Mouse (Mus musculus): ENCODE data around the gene Nid2.

DNA sequence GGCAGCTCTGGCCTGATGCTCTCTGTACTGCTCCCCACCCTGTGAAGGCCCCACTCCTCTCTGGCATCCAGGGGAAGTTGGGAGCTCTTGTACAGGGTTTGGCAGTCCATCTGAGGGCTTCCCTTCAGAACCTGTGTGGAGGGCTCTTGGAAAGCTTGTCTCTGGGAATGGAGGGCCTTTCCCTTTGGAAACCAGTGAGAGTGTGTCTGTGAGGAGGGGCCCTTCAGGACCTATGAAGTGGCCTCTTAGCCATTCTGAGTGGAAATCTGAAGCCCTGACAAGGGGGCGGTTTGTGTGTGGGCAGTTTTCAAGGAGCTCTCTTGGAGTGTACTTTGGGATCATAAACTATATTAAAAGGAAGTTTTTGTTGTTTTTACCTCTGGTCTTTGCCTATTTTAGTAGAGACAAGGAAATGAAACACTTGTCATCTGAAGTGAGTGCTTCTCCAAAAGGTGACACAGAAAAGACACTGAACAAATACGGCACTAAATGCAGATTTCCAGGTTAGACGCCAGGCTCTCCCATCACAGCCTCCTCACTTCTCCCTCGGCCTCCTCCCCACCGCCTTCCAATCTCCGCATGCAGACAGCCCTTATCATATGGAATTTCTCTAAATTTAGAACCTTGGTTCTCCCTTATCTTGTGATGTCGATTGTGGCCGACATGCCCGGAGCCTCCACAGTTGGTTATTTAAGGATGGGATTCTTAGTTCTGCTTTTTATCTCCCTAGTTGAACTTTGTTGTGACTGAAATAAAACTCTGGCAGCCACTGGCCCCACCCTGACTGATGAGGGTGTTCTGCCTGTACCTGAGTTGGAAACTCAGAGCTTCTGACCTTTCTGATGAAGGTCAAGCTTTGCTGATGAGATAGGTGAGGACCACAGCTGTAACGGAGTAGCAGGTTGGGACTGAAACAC lies 8.5 kb downstream of the Nid2 start:
- no peak for TF ChIP-seq EP300 (IDR thresholded peaks at IDR 0.05; ENCODE audit: insufficient read depth, low read depth, low read length)
- no peak for TF ChIP-seq CTCF (IDR thresholded peaks at IDR 0.05)
- no peak for TF ChIP-seq POLR2A (IDR thresholded peaks at IDR 0.05; ENCODE audit: insufficient read depth, low read depth, low read length)

Data from heart, adult 2 months (tissue).